Mouse (Mus musculus) bone marrow, adult 2 months (tissue): ENCODE data around the gene Cdc42bpb.

Source experiments
- CTCF ChIP-seq: fragments of 200-500 bp; IDR thresholded peaks from 2 replicates; pipeline ENCODE4 v1.5.1; 2011; ENCODE audit warnings: low read length, control low read depth; ENCODE audit not compliant: control insufficient read depth, insufficient read depth
- POLR2A ChIP-seq: fragments of 200-500 bp; IDR thresholded peaks from 2 replicates; pipeline ENCODE4 v1.6.1; 2011; ENCODE audit warnings: low read depth, mild to moderate bottlenecking, control low read depth, low read length, borderline replicate concordance; ENCODE audit not compliant: control insufficient read depth

DNA sequence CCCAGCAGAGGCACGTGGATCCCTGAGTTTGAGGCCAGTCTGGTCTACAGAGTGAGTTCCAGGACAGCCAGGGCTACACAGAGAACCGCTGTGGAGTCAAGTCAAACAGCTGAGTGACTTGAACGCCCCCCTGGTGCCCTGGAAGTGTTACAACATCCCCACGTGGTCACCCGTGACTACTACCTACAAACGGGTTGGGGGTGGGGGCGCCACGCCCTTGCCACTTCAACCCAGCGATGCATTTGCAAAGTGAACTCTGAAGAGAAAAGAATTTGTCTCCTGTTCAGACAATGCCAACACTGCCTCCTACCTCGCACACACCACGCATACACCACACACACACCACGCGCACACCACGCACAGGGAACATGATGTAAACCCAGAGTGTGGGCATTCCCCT lies 67.6 kb downstream of the Cdc42bpb start:
- TF ChIP-seq CTCF (no peak), POLR2A (no peak)
